Mouse (Mus musculus) myocyte (in vitro differentiated cells): ENCODE data around the gene Dcaf5.

Experiments
- CEBPB ChIP-seq: IDR thresholded peaks from 2 replicates; pipeline ENCODE4 v1.6.1; 2011; ENCODE audit warnings: mild to moderate bottlenecking, moderate library complexity; ENCODE audit not compliant: poor library complexity, insufficient read depth, severe bottlenecking
- E2F4 ChIP-seq: IDR thresholded peaks from one replicate; pipeline ENCODE4 v1.6.1; 2011; ENCODE audit warnings: mild to moderate bottlenecking, control low read depth, moderate library complexity; ENCODE audit not compliant: insufficient read depth
- POLR2A ChIP-seq: IDR thresholded peaks from one replicate; pipeline ENCODE4 v1.6.1; 2011; ENCODE audit warnings: low read depth, mild to moderate bottlenecking, control low read depth, moderate library complexity; ENCODE audit not compliant: insufficient read length
- POLR2AphosphoS2 ChIP-seq: IDR thresholded peaks from one replicate; pipeline ENCODE4 v1.6.1; 2011; ENCODE audit warnings: low read depth, control low read depth; ENCODE audit not compliant: insufficient read length
- TCF12 ChIP-seq: IDR thresholded peaks from one replicate; pipeline ENCODE4 v1.6.1; 2011; ENCODE audit warnings: mild to moderate bottlenecking, control low read depth; ENCODE audit not compliant: poor library complexity, insufficient read depth, severe bottlenecking
- TCF3 ChIP-seq: IDR thresholded peaks from one replicate; pipeline ENCODE4 v1.6.1; 2011; ENCODE audit warnings: low read depth, control low read depth; ENCODE audit not compliant: insufficient read length
- USF1 ChIP-seq: IDR thresholded peaks from one replicate; pipeline ENCODE4 v1.6.1; 2011; ENCODE audit warnings: low read depth, mild to moderate bottlenecking, control low read depth, moderate library complexity

DNA sequence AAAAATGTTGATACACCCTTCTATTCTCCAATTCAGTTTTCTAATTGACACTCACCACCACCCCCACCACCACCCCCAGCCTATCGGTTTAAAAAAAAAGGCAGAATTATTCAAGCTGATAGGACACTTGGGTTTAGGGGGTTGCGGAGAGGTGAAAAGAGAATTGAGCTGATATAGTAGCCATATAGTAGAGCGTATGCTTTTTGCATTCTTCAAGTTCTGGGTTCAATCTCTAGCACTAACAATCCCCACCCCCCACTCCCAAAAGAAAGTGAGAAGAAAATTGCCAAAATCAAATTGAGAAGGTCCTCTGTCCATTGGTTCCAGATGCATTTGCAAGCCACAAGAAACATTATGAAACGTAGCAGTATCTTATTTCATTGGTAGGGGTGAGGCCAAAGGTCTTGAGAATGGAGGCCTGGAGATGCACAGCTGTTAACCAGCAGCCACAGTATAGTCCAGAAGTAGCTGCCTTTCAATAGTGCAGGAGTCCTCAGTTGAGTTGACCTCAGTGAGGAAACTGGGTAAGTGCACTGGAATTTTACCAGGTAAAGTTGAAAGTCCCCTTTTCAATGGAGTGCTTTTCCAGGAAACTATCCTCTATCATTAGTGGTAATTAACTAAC, 762 bp upstream of the Dcaf5 start:
- no peak for TF ChIP-seq POLR2A
- no peak for TF ChIP-seq CEBPB
- TF ChIP-seq TCF12 = no peak
- no peak for TF ChIP-seq POLR2AphosphoS2
- TF ChIP-seq TCF3 = no peak
- TF ChIP-seq USF1 = no peak
- no peak for TF ChIP-seq E2F4
